Mouse (Mus musculus) testis, adult 2 months (tissue): Measurements from ENCODE around the gene H1fx. TPM values are rescaled to one million over a fixed set of nuclear protein-coding genes. Genes with fewer than 3 reads are reported as not detected.
A peak's percentile ranks its signal among the peaks of the same experiment; 100 is the strongest.
"Not testable (repeated sequence)": the region's sequence is repeated elsewhere in the genome, so short reads cannot be mapped to it uniquely, and the experiment has no call there.

ENCODE experiments used
- H3K27ac ChIP-seq: fragments of 200-500 bp; 2 replicates; pipeline ENCODE4 v1.5.1; 2012; ENCODE audit warnings: low read depth, low read length; ENCODE audit not compliant: control insufficient read depth, insufficient read depth
- H3K27me3 ChIP-seq: fragments of 200-500 bp; 2 replicates; pipeline ENCODE4 v1.6.1; 2012; ENCODE audit warnings: mild to moderate bottlenecking, low read length, moderate library complexity; ENCODE audit not compliant: control insufficient read depth, insufficient read depth
- H3K36me3 ChIP-seq: fragments of 200-500 bp; 2 replicates; pipeline ENCODE4 v1.6.1; 2012; ENCODE audit warnings: mild to moderate bottlenecking, low read length; ENCODE audit not compliant: control insufficient read depth, insufficient read depth
- H3K4me1 ChIP-seq: fragments of 200-500 bp; 2 replicates; pipeline ENCODE4 v1.6.1; 2012; ENCODE audit warnings: low read length; ENCODE audit not compliant: control insufficient read depth, insufficient read depth
- H3K4me3 ChIP-seq: fragments of 200-500 bp; 2 replicates; pipeline ENCODE4 v1.5.1; 2012; ENCODE audit warnings: low read depth, mild to moderate bottlenecking, low read length, moderate library complexity, mixed read lengths; ENCODE audit not compliant: control insufficient read depth
- CTCF ChIP-seq: fragments of 200-500 bp; IDR thresholded peaks from 2 replicates; pipeline ENCODE4 v1.5.1; 2012; ENCODE audit warnings: low read depth, mild to moderate bottlenecking, inconsistent platforms, low read length, moderate library complexity; ENCODE audit not compliant: control insufficient read depth, insufficient read depth, insufficient replicate concordance
- POLR2A ChIP-seq: fragments of 200-500 bp; IDR thresholded peaks from 2 replicates; pipeline ENCODE4 v1.6.1; 2012; ENCODE audit warnings: low read depth, mild to moderate bottlenecking, inconsistent platforms, low read length, moderate library complexity; ENCODE audit not compliant: control insufficient read depth
- polyA plus RNA-seq: library from polyadenylated mRNA; depleted of rRNA; stranded (reverse); fragments of >200 nt; gene quantifications from 2 replicates; pipeline ENCODE4 v1.2.3, GENCODE M21; 2012

The H1fx gene
- polyA plus RNA-seq, 1 experiment = 68.7 TPM

GRCm38 (mm10) chr6:87980374-87981029, 935 bp downstream of the H1fx start:
- peaks cover 1% of the 10 kb centered on the region; the same call in 1 of the 2 replicates for H3K36me3 ChIP-seq
- H3K27ac ChIP-seq = peak overlapping the region; percentile 95
- H3K4me1 ChIP-seq = peaks cover 15% of the 10 kb centered on the region
- H3K4me3 ChIP-seq = peak overlapping the region; percentile 87
- TF ChIP-seq POLR2A (no peak; the same call in 1 of the 2 replicates), CTCF (no peak)
- H3K27me3 ChIP-seq = no peaks in the 10 kb centered on the region

- Histone ChIP-seq H3K36me3 (peaks cover 1% of the 10 kb centered on the region; the same call in 1 of the 2 replicates), H3K4me1 (peaks cover 15% of the 10 kb centered on the region), H3K27me3 (no peaks in the 10 kb centered on the region), H3K27ac (peak overlapping the region; percentile 95), H3K4me3 (peak overlapping the region; percentile 87)
- TF ChIP-seq POLR2A (peak; percentile 66), CTCF (no peak)
These were observed 1.7 kb downstream of the H1fx start for GRCm38 (mm10) chr6:87979728-87980127.

GRCm38 (mm10) chr6:87970041-87970440, 11.4 kb downstream of the H1fx start:
- no peak overlapping the region for H3K4me3 ChIP-seq
- H3K4me1 ChIP-seq = no peaks in the 10 kb centered on the region
- H3K27ac ChIP-seq = no peak overlapping the region
- no peaks in the 10 kb centered on the region for H3K27me3 ChIP-seq
- H3K36me3 ChIP-seq = no peaks in the 10 kb centered on the region
- TF ChIP-seq CTCF (no peak), POLR2A (no peak)

GRCm38 (mm10) chr6:87962457-87962856, 19.0 kb downstream of the H1fx start:
- H3K36me3 ChIP-seq, H3K27me3 ChIP-seq, H3K27ac ChIP-seq, H3K4me3 ChIP-seq, H3K4me1 ChIP-seq: not testable (repeated sequence)

DNA sequence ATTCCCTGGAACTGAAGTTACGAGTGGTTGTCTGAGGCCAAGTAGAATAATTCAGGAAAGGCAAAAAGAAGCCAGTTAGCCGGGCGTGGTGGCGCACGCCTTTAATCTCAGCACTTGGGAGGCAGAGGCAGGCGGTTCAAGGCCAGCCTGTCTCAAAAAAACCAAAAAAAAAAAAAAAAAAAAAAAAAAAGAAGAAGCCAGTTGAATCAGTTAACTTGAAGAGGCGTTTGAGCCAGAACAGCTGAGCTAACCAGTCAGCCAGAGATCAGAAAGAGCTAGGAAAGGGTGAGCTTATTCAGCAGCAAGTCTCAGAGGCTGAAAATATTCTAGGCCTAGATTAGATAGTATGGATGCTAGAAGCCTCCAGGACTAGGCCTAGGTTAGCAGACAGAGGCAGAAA, 39.3 kb downstream of the H1fx start:
- H3K27ac ChIP-seq = no peak overlapping the region
- H3K36me3 ChIP-seq = no peaks in the 10 kb centered on the region
- H3K27me3 ChIP-seq = no peaks in the 10 kb centered on the region
- TF ChIP-seq POLR2A (no peak), CTCF (no peak)
- H3K4me1 ChIP-seq = peaks cover 5% of the 10 kb centered on the region
- H3K4me3 ChIP-seq = no peak overlapping the region

GRCm38 (mm10) chr6:87938941-87939340, 42.5 kb downstream of the H1fx start:
- H3K4me1 ChIP-seq = peaks cover 6% of the 10 kb centered on the region
- no peak for TF ChIP-seq CTCF
- TF ChIP-seq POLR2A = no peak
- no peaks in the 10 kb centered on the region for H3K27me3 ChIP-seq

GRCm38 (mm10) chr6:87937178-87937788, 44.2 kb downstream of the H1fx start:
- Histone ChIP-seq H3K27me3 (no peaks in the 10 kb centered on the region), H3K4me3 (no peak overlapping the region), H3K36me3 (peaks cover 1% of the 10 kb centered on the region; the same call in 1 of the 2 replicates), H3K27ac (no peak overlapping the region), H3K4me1 (peaks cover 6% of the 10 kb centered on the region)
- TF ChIP-seq CTCF (no peak), POLR2A (no peak)

More at GRCm38 (mm10) chr6:87938941-87939340, 42.5 kb downstream of the H1fx start:
- peaks cover 1% of the 10 kb centered on the region; the same call in 1 of the 2 replicates for H3K36me3 ChIP-seq
- no peak overlapping the region for H3K4me3 ChIP-seq
- no peak overlapping the region for H3K27ac ChIP-seq
